In genomic region chr10:129845994-129846393, GRCm38 (mm10) we compare ENCODE assay signal across 37 mouse cellular contexts. TPM values are rescaled to one million over a fixed set of nuclear protein-coding genes. Genes with fewer than 3 reads are reported as not detected.
"Had no signal": no experiment of that assay in that cellular context is flagged by ENCODE, and none has a peak within 500 bp of the region (broad histone marks: within the 10 kb centered on the region; RNA-seq: fewer than 3 reads in every experiment).

Gene Olfr812 (minus strand): TSS chr10:129846094.

- H3K9me3 ChIP-seq: embryonic facial prominence, embryonic 10.5 days; embryonic facial prominence, embryonic 12.5 days; embryonic facial prominence, embryonic 13.5 days; embryonic facial prominence, embryonic 15.5 days; forebrain, embryonic 10.5 days; forebrain, embryonic 12.5 days; forebrain, embryonic 15.5 days had no signal

- H3K36me3 ChIP-seq: embryonic facial prominence, embryonic 10.5 days; embryonic facial prominence, embryonic 12.5 days; embryonic facial prominence, embryonic 13.5 days; embryonic facial prominence, embryonic 15.5 days; forebrain, embryonic 10.5 days; forebrain, embryonic 12.5 days; forebrain, embryonic 15.5 days had no signal

- H3K27me3 ChIP-seq: embryonic facial prominence, embryonic 12.5 days; embryonic facial prominence, embryonic 13.5 days; embryonic facial prominence, embryonic 15.5 days; forebrain, embryonic 12.5 days; forebrain, embryonic 15.5 days had no signal

- H3K4me1 ChIP-seq: embryonic facial prominence, embryonic 10.5 days; embryonic facial prominence, embryonic 12.5 days; embryonic facial prominence, embryonic 13.5 days; embryonic facial prominence, embryonic 15.5 days; forebrain, embryonic 10.5 days; forebrain, embryonic 12.5 days; forebrain, embryonic 15.5 days had no signal

- DNase-seq: cerebellum, adult 8-10 months; cerebellum, adult 9-10 months; cerebellum, adult 9-11 months; cerebellum, postnatal 10 days; cerebellum, postnatal 14 days; cerebellum, postnatal 25 days; cerebellum, postnatal 36 days; embryo, embryonic 11 days; gastrocnemius, adult 2 months; gastrocnemius, postnatal 10 days; gastrocnemius, postnatal 14 days; gastrocnemius, postnatal 25 days; gastrocnemius, postnatal 36 days; heart, adult 11 months; heart, adult 18-20 months; heart, adult 2 months had no signal

- ATAC-seq: forebrain, embryonic 14.5 days; forebrain, embryonic 15.5 days; forebrain, embryonic 16.5 days had no signal

- H3K9ac ChIP-seq: embryonic facial prominence, embryonic 12.5 days; embryonic facial prominence, embryonic 13.5 days; embryonic facial prominence, embryonic 15.5 days; forebrain, embryonic 12.5 days; forebrain, embryonic 15.5 days had no signal

- H3K4me2 ChIP-seq: embryonic facial prominence, embryonic 12.5 days; embryonic facial prominence, embryonic 13.5 days; embryonic facial prominence, embryonic 15.5 days; forebrain, embryonic 12.5 days; forebrain, embryonic 15.5 days had no signal

- H3K27ac ChIP-seq: embryonic facial prominence, embryonic 10.5 days; embryonic facial prominence, embryonic 12.5 days; embryonic facial prominence, embryonic 13.5 days; embryonic facial prominence, embryonic 15.5 days; forebrain, embryonic 10.5 days; forebrain, embryonic 12.5 days; forebrain, embryonic 15.5 days; gastrocnemius, adult 2 months; heart, adult 2 months had no signal

- H3K4me3 ChIP-seq: embryonic facial prominence, embryonic 10.5 days; embryonic facial prominence, embryonic 12.5 days; embryonic facial prominence, embryonic 13.5 days; embryonic facial prominence, embryonic 15.5 days; erythroblast, embryonic 14.5 days; forebrain, embryonic 10.5 days; forebrain, embryonic 12.5 days; forebrain, embryonic 15.5 days; gastrocnemius, adult 2 months; heart, adult 2 months had no signal

RNA-seq across cellular contexts. Expression of gene Olfr812, which starts in this region (rescaled TPM):
- total RNA-seq: common myeloid progenitor, adult 5-6 weeks; gastrocnemius, adult 18-20 months; gastrocnemius, adult 2 months; gastrocnemius, adult 8-10 months; gastrocnemius, postnatal 10 days; gastrocnemius, postnatal 14 days; gastrocnemius, postnatal 25 days; gastrocnemius, postnatal 36 days; gastrocnemius, postnatal 4 days; granulocyte monocyte progenitor cell, adult 5-6 weeks; heart, adult 18-20 months; heart, adult 2 months; heart, adult 8-10 months had no signal
- polyA plus RNA-seq: cortical plate, adult 2 months; embryonic facial prominence, embryonic 10.5 days; embryonic facial prominence, embryonic 11.5 days; embryonic facial prominence, embryonic 12.5 days; embryonic facial prominence, embryonic 13.5 days; erythroblast, embryonic 14.5 days; forebrain, embryonic 10.5 days; forebrain, embryonic 11.5 days; forebrain, embryonic 12.5 days; forebrain, embryonic 14.5 days; forebrain, embryonic 15.5 days; forebrain, embryonic 16.5 days; frontal cortex, adult 2 months; gonadal fat pad, adult 2 months; heart, adult 2 months had no signal
